Mouse (Mus musculus) lung, postnatal 0 days (tissue): Measurements from ENCODE around the gene Noc3l. TPM values are rescaled to one million over a fixed set of nuclear protein-coding genes. Genes with fewer than 3 reads are reported as not detected.

Experiments used
- ATAC-seq: fragments of 200-750 bp; cut with Nextera tagmentation; 2 replicates; pipeline ENCODE4 v1.8.0; 2017; ENCODE audit warnings: moderate library complexity
- DNase-seq: peaks from one replicate; pipeline ENCODE4 v3.0.0-alpha.2; 2016; ENCODE audit warnings: low spot score
- H3K27ac ChIP-seq: fragments of 300-500 bp; sonication (generic); 2 replicates; pipeline ENCODE4 v1.5.1; 2014; ENCODE audit warnings: antibody characterized with exemption, mild to moderate bottlenecking, low read length, mixed read lengths
- H3K27me3 ChIP-seq: fragments of 300-500 bp; sonication (generic); replicated peaks from 2 replicates; pipeline ENCODE4 v1.6.1; 2014; ENCODE audit warnings: low read length, mixed read lengths; ENCODE audit not compliant: insufficient read depth
- H3K36me3 ChIP-seq: fragments of 300-500 bp; sonication (generic); 2 replicates; pipeline ENCODE4 v1.6.1; 2014; ENCODE audit warnings: low read length, mixed read lengths; ENCODE audit not compliant: insufficient read depth
- H3K4me1 ChIP-seq: fragments of 300-500 bp; sonication (generic); 2 replicates; pipeline ENCODE4 v1.6.1; 2014; ENCODE audit warnings: antibody characterized with exemption, low read depth, low read length, mixed read lengths; ENCODE audit not compliant: insufficient read depth
- H3K4me2 ChIP-seq: fragments of 300-500 bp; sonication (generic); replicated peaks from 2 replicates; pipeline ENCODE4 v1.6.1; 2014; ENCODE audit warnings: low read depth, mild to moderate bottlenecking, low read length, moderate library complexity, mixed read lengths
- H3K4me3 ChIP-seq: fragments of 300-500 bp; sonication (generic); 2 replicates; pipeline ENCODE4 v1.5.1; 2014; ENCODE audit warnings: low read depth, low read length
- H3K9ac ChIP-seq: fragments of 300-500 bp; sonication (generic); replicated peaks from 2 replicates; pipeline ENCODE4 v1.6.1; 2014; ENCODE audit warnings: low read depth, mild to moderate bottlenecking
- H3K9me3 ChIP-seq: fragments of 300-500 bp; sonication (generic); 2 replicates; pipeline ENCODE4 v1.6.1; 2016; ENCODE audit warnings: low read length, mixed read lengths
- CTCF ChIP-seq: IDR thresholded peaks from 2 replicates; pipeline ENCODE4 v1.5.1; 2016; ENCODE audit warnings: antibody characterized with exemption, mild to moderate bottlenecking
- EP300 ChIP-seq: IDR thresholded peaks from 2 replicates; pipeline ENCODE4 v1.6.1; 2016; ENCODE audit warnings: antibody characterized with exemption, mild to moderate bottlenecking, control low read depth
- WGBS: fragments of 180-500 bp; shearing (Covaris S2); extraction: QIAGEN DNeasy Blood & Tissue Kit; methylation state at CpG from one replicate; pipeline ENCODE4 v1.1.7; 2014; 5-methylcytosine and 5-hydroxymethylcytosine counted together
- polyA plus RNA-seq: library from polyadenylated mRNA; unstranded; fragments of >200 nt; fragmentation: Nextera tagmentation; extraction: Ambion mirVana; gene quantifications from 2 replicates; pipeline ENCODE4 v1.2.1, GENCODE M21; 2015

Gene Noc3l
- polyA plus RNA-seq, 1 experiment from 2014 or later = 1.9 TPM

GRCm38 (mm10) chr19:38836438-38837170 lies 17.6 kb upstream of the Noc3l start, which contains the start of gene Tbc1d12:
TSS of gene Tbc1d12 (plus strand) at chr19:38836579.
- 3% methylated on average over 53 of the region's 101 CpGs for WGBS
- peaks cover 7% of the 10 kb centered on the region; the same call in 1 of the 2 replicates for H3K4me1 ChIP-seq
- DNase-seq = peak; percentile 94

GRCm38 (mm10) chr19:38836084-38836437 lies 17.0 kb upstream of the Noc3l start:
- WGBS = 18% methylated on average over 10 of the region's 10 CpGs
- TF ChIP-seq EP300 (no peak), CTCF (no peak)

More at GRCm38 (mm10) chr19:38836438-38837170, 17.6 kb upstream of the Noc3l start, which contains the start of gene Tbc1d12:
- Histone ChIP-seq H3K9ac (peak within 1 kb of the TSS; percentile 73), H3K36me3 (no peaks in the 10 kb centered on the region), H3K27me3 (no peaks in the 10 kb centered on the region), H3K4me3 (peak within 1 kb of the TSS; percentile 85), H3K27ac (peak within 1 kb of the TSS; percentile 89), H3K9me3 (no peaks in the 10 kb centered on the region), H3K4me2 (peak within 1 kb of the TSS; percentile 68)
- TF ChIP-seq EP300 (no peak), CTCF (no peak; the same call in 1 of the 2 replicates)
- peak; percentile 94 for ATAC-seq

GRCm38 (mm10) chr19:38833224-38833623 lies 14.2 kb upstream of the Noc3l start:
- Histone ChIP-seq H3K27me3 (no peaks in the 10 kb centered on the region), H3K27ac (no peak overlapping the region), H3K9me3 (no peaks in the 10 kb centered on the region), H3K4me2 (no peak overlapping the region), H3K4me3 (no peak overlapping the region), H3K9ac (no peak overlapping the region), H3K4me1 (peaks cover 6% of the 10 kb centered on the region; the same call in 1 of the 2 replicates), H3K36me3 (no peaks in the 10 kb centered on the region)
- ATAC-seq (no peak), DNase-seq (no peak)
- 47% methylated on average over 1 of the region's 1 CpGs for WGBS
- TF ChIP-seq EP300 (no peak), CTCF (no peak)

More at GRCm38 (mm10) chr19:38836084-38836437, 17.0 kb upstream of the Noc3l start:
- peak overlapping the region; percentile 68 for H3K4me2 ChIP-seq
- H3K9me3 ChIP-seq = no peaks in the 10 kb centered on the region
- peak overlapping the region; percentile 85 for H3K4me3 ChIP-seq
- H3K36me3 ChIP-seq = no peaks in the 10 kb centered on the region
- no peaks in the 10 kb centered on the region for H3K27me3 ChIP-seq
- H3K27ac ChIP-seq = peak overlapping the region; percentile 89
- peaks cover 7% of the 10 kb centered on the region; the same call in 1 of the 2 replicates for H3K4me1 ChIP-seq
- ATAC-seq = no peak
- peak overlapping the region; percentile 43 for H3K9ac ChIP-seq
- DNase-seq = no peak

- ATAC-seq (no peak), DNase-seq (no peak)
- TF ChIP-seq CTCF (no peak), EP300 (no peak)
- Histone ChIP-seq H3K4me2 (no peak overlapping the region), H3K4me1 (no peaks in the 10 kb centered on the region; the same call in 1 of the 2 replicates), H3K27ac (no peak overlapping the region), H3K9ac (no peak overlapping the region), H3K36me3 (no peaks in the 10 kb centered on the region), H3K9me3 (no peaks in the 10 kb centered on the region), H3K27me3 (no peaks in the 10 kb centered on the region), H3K4me3 (no peak overlapping the region)
- WGBS = 76% methylated on average over 4 of the region's 4 CpGs
These were observed 1.3 kb upstream of the Noc3l start for GRCm38 (mm10) chr19:38820186-38820804.

GRCm38 (mm10) chr19:38819427-38819802 lies 378 bp upstream of the Noc3l start:
- Histone ChIP-seq H3K9me3 (no peaks in the 10 kb centered on the region), H3K4me2 (peak overlapping the region; percentile 83), H3K4me1 (no peaks in the 10 kb centered on the region; the same call in 1 of the 2 replicates), H3K27ac (no peak overlapping the region), H3K36me3 (0 out of 2 replicates have a peak, but pooled peaks cover 7% of the 10 kb centered on the region), H3K9ac (peak overlapping the region; percentile 68), H3K27me3 (no peaks in the 10 kb centered on the region), H3K4me3 (peak overlapping the region; percentile 72)
- no peak for DNase-seq
- WGBS = 11% methylated on average over 16 of the region's 16 CpGs
- TF ChIP-seq CTCF (no peak), EP300 (no peak)
- ATAC-seq = peak; percentile 58

- H3K27ac ChIP-seq = no peak overlapping the region
- H3K9ac ChIP-seq = peak overlapping the region; percentile 68
- no peaks in the 10 kb centered on the region for H3K9me3 ChIP-seq
- no peaks in the 10 kb centered on the region for H3K27me3 ChIP-seq
- peak overlapping the region; percentile 72 for H3K4me3 ChIP-seq
- no peak for DNase-seq
- TF ChIP-seq CTCF (no peak), EP300 (no peak)
- ATAC-seq = no peak
- 23% methylated on average over 8 of the region's 8 CpGs for WGBS
- H3K36me3 ChIP-seq = 0 out of 2 replicates have a peak, but pooled peaks cover 7% of the 10 kb centered on the region
- H3K4me2 ChIP-seq = peak overlapping the region; percentile 83
- H3K4me1 ChIP-seq = no peaks in the 10 kb centered on the region; the same call in 1 of the 2 replicates
These were observed 846 bp downstream of the Noc3l start for GRCm38 (mm10) chr19:38818191-38818590.
